Mouse (Mus musculus): ENCODE results near the gene Ccnt2.
"Not testable (repeated sequence)": the region's sequence is repeated elsewhere in the genome, so short reads cannot be mapped to it uniquely, and the experiment has no call there.

DNA sequence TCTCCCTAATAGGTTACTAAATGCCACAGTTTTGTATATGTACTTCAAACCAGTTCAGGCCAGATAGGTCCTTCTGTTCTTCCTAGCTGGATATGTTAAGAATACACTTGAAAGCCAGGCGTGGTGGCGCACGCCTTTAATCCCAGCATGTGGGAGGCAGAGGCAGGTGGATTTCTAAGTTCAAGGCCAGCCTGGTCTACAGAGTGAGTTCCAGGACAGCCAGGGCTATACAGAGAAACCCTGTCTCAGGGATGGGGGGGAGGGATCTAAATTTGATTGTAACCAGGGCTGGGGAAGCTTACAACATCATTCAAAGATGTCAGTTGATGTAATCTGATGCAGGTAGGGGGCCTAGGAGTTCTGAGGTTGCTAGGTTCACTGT lies 16.8 kb upstream of the Ccnt2 start:
- not testable (repeated sequence) for TF ChIP-seq CTCF (IDR thresholded peaks at IDR 0.05; ENCODE audit: low read depth); EP300 (optimal IDR thresholded peaks at IDR 0.05)
